Mouse (Mus musculus) neural tube, embryonic 15.5 days (tissue): Measurements from ENCODE around the gene Rab23. TPM values are rescaled to one million over a fixed set of nuclear protein-coding genes. Genes with fewer than 3 reads are reported as not detected.
A peak's percentile ranks its signal among the peaks of the same experiment; 100 is the strongest.

Experiments used
- ATAC-seq: fragments of 200-750 bp; cut with Nextera tagmentation; 2 replicates; pipeline ENCODE4 v1.8.0; 2017; ENCODE audit warnings: mild to moderate bottlenecking, moderate TSS enrichment, moderate library complexity; ENCODE audit not compliant: low FRiP score
- H3K27ac ChIP-seq: fragments of 300-500 bp; sonication (generic); replicated peaks from 2 replicates; pipeline ENCODE4 v1.5.1; 2015; ENCODE audit warnings: mild to moderate bottlenecking, inconsistent platforms
- H3K27me3 ChIP-seq: fragments of 300-500 bp; sonication (generic); replicated peaks from 2 replicates; pipeline ENCODE4 v1.6.1; 2015; ENCODE audit warnings: inconsistent platforms
- H3K36me3 ChIP-seq: fragments of 300-500 bp; sonication (generic); 2 replicates; pipeline ENCODE4 v1.6.1; 2015; ENCODE audit warnings: inconsistent platforms
- H3K4me1 ChIP-seq: fragments of 300-500 bp; sonication (generic); 2 replicates; pipeline ENCODE4 v1.6.1; 2015; ENCODE audit warnings: inconsistent platforms
- H3K4me2 ChIP-seq: fragments of 300-500 bp; sonication (generic); 2 replicates; pipeline ENCODE4 v1.6.1; 2015; ENCODE audit warnings: inconsistent platforms, mild to moderate bottlenecking, moderate library complexity
- H3K4me3 ChIP-seq: fragments of 300-500 bp; sonication (generic); replicated peaks from 2 replicates; pipeline ENCODE4 v1.5.1; 2015; ENCODE audit warnings: mild to moderate bottlenecking, inconsistent platforms
- H3K9ac ChIP-seq: fragments of 300-500 bp; sonication (generic); replicated peaks from 2 replicates; pipeline ENCODE4 v1.6.1; 2015; ENCODE audit warnings: mild to moderate bottlenecking, inconsistent platforms
- H3K9me3 ChIP-seq: fragments of 300-500 bp; sonication (generic); replicated peaks from 2 replicates; pipeline ENCODE4 v1.6.1; 2016; ENCODE audit warnings: inconsistent platforms
- WGBS: fragments of 180-500 bp; shearing (Covaris S2); methylation state at CpG from one replicate; pipeline ENCODE4 v1.1.7; 2015; ENCODE audit warnings: mixed read lengths; 5-methylcytosine and 5-hydroxymethylcytosine counted together
- polyA plus RNA-seq: library from polyadenylated mRNA; unstranded; fragments of >200 nt; fragmentation: Nextera tagmentation; extraction: Ambion mirVana; gene quantifications from 2 replicates; pipeline ENCODE4 v1.2.1, GENCODE M21; 2015

Gene Rab23
- polyA plus RNA-seq, 1 experiment from 2014 or later = 31.1 TPM

DNA sequence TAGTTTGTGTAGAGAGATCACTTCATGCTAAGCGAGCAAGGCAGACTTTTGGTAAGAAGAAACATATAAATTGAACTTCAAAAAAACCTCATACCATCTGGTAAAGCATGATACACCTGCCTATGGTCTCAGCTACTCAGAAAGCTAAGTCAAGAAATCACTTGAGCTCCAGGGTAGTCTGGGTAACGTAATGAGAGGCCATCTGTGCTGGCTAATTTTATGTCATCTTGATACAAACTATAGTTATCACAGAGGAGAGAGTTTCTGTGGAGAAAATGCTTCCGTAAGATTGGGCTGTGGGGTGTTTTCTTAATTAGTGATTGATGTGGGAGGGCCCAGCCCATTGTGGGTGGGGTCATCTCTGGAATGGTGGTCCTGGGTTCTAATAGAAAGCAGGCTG, 25.8 kb upstream of the Rab23 start:
- no peaks in the 10 kb centered on the region for H3K27me3 ChIP-seq
- no peak overlapping the region for H3K4me2 ChIP-seq
- H3K4me1 ChIP-seq = no peaks in the 10 kb centered on the region
- H3K36me3 ChIP-seq = no peaks in the 10 kb centered on the region
- H3K4me3 ChIP-seq = no peak overlapping the region
- WGBS = 77% methylated on average over 3 of the region's 3 CpGs
- H3K9me3 ChIP-seq = no peaks in the 10 kb centered on the region
- ATAC-seq = no peak
- H3K9ac ChIP-seq = no peak overlapping the region
- H3K27ac ChIP-seq = no peak overlapping the region

DNA sequence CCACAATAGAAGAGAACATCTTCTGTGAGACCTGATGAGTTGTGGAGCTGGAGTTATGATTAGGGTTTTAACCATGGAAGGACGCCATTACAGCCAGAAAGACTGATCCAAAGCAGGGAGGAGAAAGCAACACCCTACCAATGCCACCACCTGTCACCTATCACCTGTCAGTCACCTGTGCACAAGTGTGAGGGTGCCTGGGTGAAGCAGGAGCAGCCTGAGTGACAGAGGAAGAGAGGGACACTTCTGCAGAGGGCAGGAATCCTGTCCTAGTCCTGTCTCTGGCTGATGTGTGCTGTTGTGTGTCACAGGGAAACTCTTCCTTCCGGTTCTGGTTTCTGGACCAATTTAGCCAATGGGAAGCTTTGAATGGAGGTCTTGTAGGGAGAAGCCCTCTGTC, 23.7 kb upstream of the Rab23 start:
- no peak overlapping the region for H3K4me2 ChIP-seq
- no peaks in the 10 kb centered on the region for H3K4me1 ChIP-seq
- 84% methylated on average over 2 of the region's 2 CpGs for WGBS
- ATAC-seq = no peak
- H3K9ac ChIP-seq = no peak overlapping the region
- H3K4me3 ChIP-seq = no peak overlapping the region
- no peaks in the 10 kb centered on the region for H3K36me3 ChIP-seq
- H3K9me3 ChIP-seq = no peaks in the 10 kb centered on the region
- no peaks in the 10 kb centered on the region for H3K27me3 ChIP-seq
- H3K27ac ChIP-seq = no peak overlapping the region

DNA sequence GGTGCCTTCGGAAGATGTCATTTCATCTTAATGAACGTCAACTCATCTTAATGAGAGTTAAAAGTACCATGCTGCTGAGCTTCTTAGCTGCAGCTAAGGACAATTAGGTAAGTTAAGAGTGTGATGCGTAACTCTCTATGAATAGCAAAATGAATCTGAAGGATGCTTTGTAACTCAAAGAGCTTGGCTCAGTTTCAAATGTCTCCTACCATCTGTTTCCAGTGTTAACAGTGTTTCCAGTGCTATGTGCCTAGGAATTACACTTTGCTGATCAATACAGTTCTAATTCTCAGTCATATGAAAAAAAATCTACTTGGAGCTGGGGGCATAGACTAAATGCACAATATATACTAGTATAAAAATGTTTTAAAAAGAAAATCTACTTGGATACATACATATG, 18.4 kb upstream of the Rab23 start:
- WGBS = 78% methylated on average over 3 of the region's 3 CpGs
- ATAC-seq = no peak
- Histone ChIP-seq H3K27ac (no peak overlapping the region), H3K4me3 (no peak overlapping the region), H3K9me3 (no peaks in the 10 kb centered on the region), H3K27me3 (no peaks in the 10 kb centered on the region), H3K4me2 (no peak overlapping the region), H3K36me3 (no peaks in the 10 kb centered on the region), H3K4me1 (no peaks in the 10 kb centered on the region), H3K9ac (no peak overlapping the region)

DNA sequence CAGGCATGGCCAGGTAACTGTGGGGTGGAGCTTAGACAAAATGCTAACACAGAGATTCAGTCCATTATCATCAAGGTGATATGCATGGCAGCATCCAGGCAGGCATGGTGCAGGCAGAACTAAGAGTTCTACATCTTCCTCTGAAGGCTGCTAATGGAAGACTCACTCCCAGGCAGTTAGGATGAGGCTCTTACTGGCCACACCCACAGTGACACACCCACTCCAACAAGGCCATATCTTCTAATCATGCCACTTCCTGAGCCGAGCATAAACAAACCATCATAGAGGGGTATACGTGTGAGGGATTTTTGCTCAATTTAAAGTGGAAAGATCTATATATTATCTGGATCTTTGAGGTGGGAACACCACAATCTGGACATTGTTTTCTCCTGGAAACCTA, 10.1 kb upstream of the Rab23 start:
- Histone ChIP-seq H3K36me3 (no peaks in the 10 kb centered on the region), H3K9ac (no peak overlapping the region), H3K27me3 (no peaks in the 10 kb centered on the region), H3K4me1 (no peaks in the 10 kb centered on the region), H3K4me3 (no peak overlapping the region), H3K4me2 (no peak overlapping the region), H3K9me3 (no peaks in the 10 kb centered on the region), H3K27ac (no peak overlapping the region)
- no peak for ATAC-seq
- WGBS = 79% methylated on average over 2 of the region's 2 CpGs

DNA sequence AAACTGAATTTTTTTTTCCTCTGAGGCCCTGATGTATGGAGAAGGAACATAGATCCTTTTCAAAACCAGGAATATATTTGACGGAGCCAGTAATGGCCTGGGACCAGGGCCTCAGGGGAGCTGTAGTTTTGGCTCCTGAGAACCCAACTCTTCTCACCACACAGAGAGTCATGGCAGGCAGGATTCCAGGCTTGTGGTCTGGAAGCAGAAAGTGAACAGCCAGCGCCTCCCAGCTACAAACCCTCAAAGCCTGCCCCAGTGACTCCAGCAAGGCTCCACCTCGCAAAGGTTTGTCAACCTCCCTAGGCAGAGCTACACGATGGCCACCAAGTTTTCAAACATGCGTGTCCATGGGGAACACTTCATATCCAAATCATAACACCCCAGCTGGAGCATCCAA, 7.7 kb upstream of the Rab23 start:
- Histone ChIP-seq H3K27ac (no peak overlapping the region), H3K36me3 (no peaks in the 10 kb centered on the region), H3K9ac (no peak overlapping the region), H3K4me3 (no peak overlapping the region), H3K4me1 (no peaks in the 10 kb centered on the region), H3K27me3 (no peaks in the 10 kb centered on the region), H3K9me3 (no peaks in the 10 kb centered on the region), H3K4me2 (no peak overlapping the region)
- no peak for ATAC-seq
- WGBS = 85% methylated on average over 5 of the region's 5 CpGs

DNA sequence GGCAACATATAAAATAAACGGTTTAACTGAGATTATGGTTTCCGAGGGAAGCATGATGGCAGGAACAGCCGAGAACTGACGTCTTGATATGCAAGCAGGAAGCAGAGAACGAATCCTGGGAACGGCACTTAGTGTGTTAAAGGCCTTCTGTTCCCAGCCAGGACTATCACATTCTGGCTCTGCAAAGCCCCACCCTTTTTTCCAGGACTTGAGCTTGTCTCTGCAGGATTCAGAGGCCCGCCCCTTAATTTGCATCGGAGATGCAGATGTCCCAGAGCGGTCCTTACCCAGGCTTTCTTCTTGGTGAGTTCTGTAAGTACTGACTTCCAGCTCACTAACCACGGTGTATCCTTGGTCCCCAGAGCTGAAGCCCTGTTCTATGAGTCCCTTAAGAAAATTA, 4.9 kb upstream of the Rab23 start:
- WGBS = 6% methylated on average over 10 of the region's 10 CpGs

DNA sequence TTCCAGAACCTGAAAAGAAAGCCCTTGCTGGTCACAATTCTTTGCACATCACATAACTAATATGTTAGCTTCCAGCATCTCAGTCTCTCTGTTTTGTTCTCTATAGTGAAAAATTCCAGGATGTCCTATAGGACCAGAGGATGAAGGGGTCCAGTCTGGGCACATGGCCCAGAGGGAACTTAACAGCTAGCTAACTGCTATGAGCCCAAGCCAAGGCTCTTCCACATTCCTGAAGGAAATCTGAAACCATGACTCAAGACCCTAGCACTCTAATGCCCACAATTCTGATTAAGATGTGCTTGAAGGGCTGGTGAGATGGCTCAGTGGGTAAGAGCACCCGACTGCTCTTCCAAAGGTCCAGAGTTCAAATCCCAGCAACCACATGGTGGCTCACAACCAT, 2.1 kb upstream of the Rab23 start:
- no peak for ATAC-seq
- Histone ChIP-seq H3K36me3 (no peaks in the 10 kb centered on the region), H3K27me3 (no peaks in the 10 kb centered on the region), H3K27ac (no peak overlapping the region), H3K4me1 (peaks cover 16% of the 10 kb centered on the region), H3K9ac (no peak overlapping the region), H3K4me3 (no peak overlapping the region), H3K9me3 (no peaks in the 10 kb centered on the region), H3K4me2 (no peak overlapping the region)
- WGBS = 89% methylated on average over 1 of the region's 1 CpGs

More for the DNA sequence above, 4.9 kb upstream of the Rab23 start:
- H3K9me3 ChIP-seq = no peaks in the 10 kb centered on the region
- peak overlapping the region; percentile 15; the same call in 1 of the 2 replicates for H3K4me2 ChIP-seq
- ATAC-seq = no peak
- H3K36me3 ChIP-seq = no peaks in the 10 kb centered on the region
- H3K9ac ChIP-seq = no peak overlapping the region
- no peak overlapping the region for H3K4me3 ChIP-seq
- H3K4me1 ChIP-seq = 0 out of 2 replicates have a peak, but pooled peaks cover 4% of the 10 kb centered on the region
- no peaks in the 10 kb centered on the region for H3K27me3 ChIP-seq
- H3K27ac ChIP-seq = no peak overlapping the region

DNA sequence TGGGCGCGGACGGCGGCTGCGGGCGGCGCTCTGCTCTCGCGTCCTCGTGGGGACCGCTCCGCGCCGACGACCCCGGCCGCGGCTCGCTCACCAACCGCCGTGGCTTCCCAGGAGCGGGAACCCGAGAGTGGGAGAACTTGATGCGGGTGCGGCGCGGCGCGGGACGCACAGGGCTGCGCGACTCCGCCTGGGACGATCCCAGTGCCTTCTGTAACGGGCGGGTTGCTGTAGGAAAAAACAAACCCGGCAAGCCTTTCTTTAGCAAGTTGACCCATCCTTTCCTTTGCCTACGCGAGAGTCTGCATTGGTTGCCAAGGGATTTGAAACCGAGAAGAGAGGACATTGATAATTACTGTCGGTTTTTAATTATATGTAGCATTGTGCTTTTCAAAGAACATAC, 544 bp downstream of the Rab23 start:
- H3K9ac ChIP-seq = peak overlapping the region; percentile 96
- no peaks in the 10 kb centered on the region for H3K27me3 ChIP-seq
- H3K9me3 ChIP-seq = no peaks in the 10 kb centered on the region
- peak overlapping the region; percentile 95 for H3K27ac ChIP-seq
- peak overlapping the region; percentile 91 for H3K4me3 ChIP-seq
- H3K4me1 ChIP-seq = peaks cover 16% of the 10 kb centered on the region
- H3K4me2 ChIP-seq = peak overlapping the region; percentile 57
- H3K36me3 ChIP-seq = peaks cover 20% of the 10 kb centered on the region
- peak; percentile 82 for ATAC-seq
- under 1% methylated on average over 41 of the region's 41 CpGs for WGBS

DNA sequence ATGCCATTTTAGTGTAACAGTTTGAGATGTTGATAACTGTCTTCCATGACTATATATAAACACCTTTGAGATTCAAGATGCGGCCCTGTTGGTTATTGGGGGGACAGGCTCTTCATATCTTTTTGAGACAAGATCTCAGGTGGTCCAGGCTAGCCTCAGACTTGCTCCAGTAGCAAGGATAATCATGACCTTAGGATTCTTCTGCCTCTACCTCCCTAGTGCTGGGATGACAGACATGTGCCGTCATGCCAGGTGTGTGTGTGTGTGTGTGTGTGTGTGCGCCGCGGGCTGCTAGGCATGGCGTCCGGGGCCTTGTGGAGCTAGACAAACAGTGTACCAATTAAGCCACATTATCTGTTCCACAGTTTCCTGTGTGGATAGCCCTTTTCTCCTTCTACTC, 1.3 kb downstream of the Rab23 start:
- 69% methylated on average over 7 of the region's 7 CpGs for WGBS
- no peak overlapping the region; the same call in 1 of the 2 replicates for H3K9ac ChIP-seq
- ATAC-seq = no peak
- H3K27ac ChIP-seq = no peak overlapping the region
- H3K4me3 ChIP-seq = peak overlapping the region; percentile 91
- H3K4me1 ChIP-seq = peaks cover 16% of the 10 kb centered on the region
- H3K36me3 ChIP-seq = peaks cover 28% of the 10 kb centered on the region
- H3K27me3 ChIP-seq = no peaks in the 10 kb centered on the region
- peak overlapping the region; percentile 57 for H3K4me2 ChIP-seq
- H3K9me3 ChIP-seq = no peaks in the 10 kb centered on the region

DNA sequence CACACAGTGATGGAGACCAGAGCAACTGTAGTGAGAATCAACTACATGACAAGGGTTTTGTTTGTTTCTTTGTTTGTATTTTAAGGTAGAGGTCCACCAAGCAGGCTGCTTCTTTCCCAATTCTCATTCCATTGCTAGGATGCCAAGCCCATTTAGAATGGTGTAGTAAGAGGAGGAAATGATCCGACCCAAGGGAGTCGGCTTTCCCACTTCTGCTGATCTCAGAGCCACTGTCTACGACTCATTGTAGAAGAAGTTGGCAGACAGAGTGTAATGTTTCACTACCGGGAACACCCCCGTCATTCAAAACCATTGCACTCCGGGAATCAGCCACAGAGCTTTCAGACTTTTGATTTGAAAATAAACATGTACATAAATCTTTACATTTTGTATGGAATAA, 4.8 kb downstream of the Rab23 start:
- peaks cover 44% of the 10 kb centered on the region for H3K36me3 ChIP-seq
- H3K4me3 ChIP-seq = no peak overlapping the region
- no peak overlapping the region for H3K27ac ChIP-seq
- 88% methylated on average over 6 of the region's 6 CpGs for WGBS
- H3K27me3 ChIP-seq = no peaks in the 10 kb centered on the region
- no peak for ATAC-seq
- H3K9me3 ChIP-seq = no peaks in the 10 kb centered on the region
- H3K9ac ChIP-seq = no peak overlapping the region
- no peak overlapping the region for H3K4me2 ChIP-seq
- H3K4me1 ChIP-seq = peaks cover 13% of the 10 kb centered on the region

DNA sequence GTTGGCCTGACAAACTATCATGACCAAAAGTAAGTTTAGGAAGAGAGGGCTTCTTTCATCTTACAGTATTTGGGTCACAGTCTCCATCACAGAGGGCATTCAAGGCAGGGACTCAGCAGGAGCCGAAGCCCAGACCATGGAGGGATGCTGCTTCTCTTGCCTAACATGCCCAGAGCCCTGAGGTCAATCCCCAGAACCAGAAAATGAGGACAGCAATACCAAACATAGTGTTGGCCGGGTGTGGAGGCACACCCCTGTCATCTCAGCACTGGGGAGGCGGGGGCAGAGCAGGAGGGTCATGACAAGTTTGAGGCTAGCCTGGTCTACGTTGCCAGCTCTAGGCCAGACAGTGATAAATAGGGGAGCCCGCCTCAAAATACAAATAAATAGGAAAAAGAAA, 5.4 kb downstream of the Rab23 start:
- Histone ChIP-seq H3K4me3 (no peak overlapping the region), H3K4me2 (no peak overlapping the region), H3K9ac (no peak overlapping the region), H3K36me3 (peaks cover 49% of the 10 kb centered on the region), H3K9me3 (no peaks in the 10 kb centered on the region), H3K4me1 (peaks cover 12% of the 10 kb centered on the region), H3K27me3 (no peaks in the 10 kb centered on the region), H3K27ac (no peak overlapping the region)
- ATAC-seq = no peak
- WGBS = 91% methylated on average over 5 of the region's 5 CpGs

DNA sequence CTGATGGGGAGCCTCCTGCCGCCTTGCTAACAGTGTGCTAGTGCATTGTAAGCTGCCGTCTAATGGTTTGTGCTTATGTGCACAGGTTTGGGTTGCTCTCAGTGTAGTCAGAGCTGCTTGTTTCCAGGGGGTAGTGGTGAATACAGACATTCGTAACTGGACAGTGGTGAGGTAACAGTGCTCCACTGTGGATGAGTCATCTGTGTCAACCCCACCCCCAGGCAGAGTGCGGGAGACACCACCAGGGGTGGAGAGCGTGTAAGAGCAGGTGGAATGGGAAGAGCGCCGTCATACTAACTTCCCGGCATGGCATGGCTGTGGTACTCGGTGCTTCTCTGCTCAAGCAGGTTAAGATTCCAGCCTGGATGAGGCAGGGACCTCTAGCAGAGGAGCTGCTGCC, 13.4 kb downstream of the Rab23 start:
- no peak for ATAC-seq
- Histone ChIP-seq H3K4me1 (no peaks in the 10 kb centered on the region), H3K27me3 (no peaks in the 10 kb centered on the region), H3K27ac (no peak overlapping the region), H3K4me3 (no peak overlapping the region), H3K9ac (no peak overlapping the region), H3K4me2 (no peak overlapping the region), H3K36me3 (peaks cover 57% of the 10 kb centered on the region), H3K9me3 (no peaks in the 10 kb centered on the region)
- WGBS = 91% methylated on average over 9 of the region's 9 CpGs
